In the genomic region with DNA sequence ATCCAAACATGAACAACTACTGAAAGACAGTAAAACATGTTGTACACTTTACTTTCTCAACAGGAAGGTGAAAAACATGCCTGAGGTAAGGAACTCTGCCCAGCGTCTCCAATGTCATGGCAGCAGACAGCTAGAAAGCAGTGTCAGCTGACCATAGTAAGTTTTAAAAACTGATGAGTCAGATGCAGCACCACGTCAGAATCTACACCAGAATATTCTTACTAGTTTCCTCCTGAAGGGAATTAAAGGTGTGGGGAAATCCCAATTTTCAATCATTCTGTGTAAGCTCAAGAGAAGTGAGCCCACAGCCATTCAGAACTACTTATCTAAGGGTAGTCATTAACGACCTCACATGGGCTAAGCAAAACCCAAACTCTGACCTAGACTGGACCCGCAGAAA, we compare ENCODE assay signal across 8 mouse cellular contexts. TPM values are rescaled to one million over a fixed set of nuclear protein-coding genes. Genes with fewer than 3 reads are reported as not detected.
DNase-seq lines count a peak whose midpoint lies in the region; ATAC-seq and TF ChIP-seq lines count a peak whose summit lies in the region.

No protein-coding gene starts in this region.

- 7% methylated on average over 4 of the region's 4 CpGs for WGBS in kidney, postnatal 0 days
- 28% methylated on average over 4 of the region's 4 CpGs for WGBS in embryonic facial prominence, embryonic 10.5 days
- 33% methylated on average over 4 of the region's 4 CpGs for WGBS in neural tube, embryonic 12.5 days

- peak overlapping the region; percentile 59 for H3K4me3 ChIP-seq in kidney, postnatal 0 days (replicated peaks; ENCODE audit: low read depth, low read length)
- H3K4me3 ChIP-seq in embryonic facial prominence, embryonic 10.5 days, result peak overlapping the region; percentile 72
- H3K4me3 ChIP-seq in neural tube, embryonic 12.5 days, result peak overlapping the region; percentile 57

- TF ChIP-seq CTCF in kidney, postnatal 0 days (IDR thresholded peaks at IDR 0.05; ENCODE audit: low read depth), result no peak

- ATAC-seq in kidney, postnatal 0 days (replicated peaks; ENCODE audit: low FRiP score, low read depth), result no peak
- peak; percentile 23 for ATAC-seq in inflammation-experienced regulatory T-cells, adult 6 months
- no peak for ATAC-seq in neural tube, embryonic 12.5 days (ENCODE audit: low FRiP score, low read depth)

- H3K27ac ChIP-seq in kidney, postnatal 0 days, result no peak overlapping the region
- peak overlapping the region; percentile 91; the same call in 1 of the 2 replicates for H3K27ac ChIP-seq in embryonic facial prominence, embryonic 10.5 days (replicated peaks)
- H3K27ac ChIP-seq in neural tube, embryonic 12.5 days, result no peak overlapping the region

- no peaks in the 10 kb centered on the region for H3K27me3 ChIP-seq in kidney, postnatal 0 days (ENCODE audit: insufficient read depth, low read length)
- H3K27me3 ChIP-seq in embryonic facial prominence, embryonic 10.5 days (replicated peaks; ENCODE audit: low read depth, poor library complexity, severe bottlenecking), result peaks cover 30% of the 10 kb centered on the region
- peaks cover 44% of the 10 kb centered on the region for H3K27me3 ChIP-seq in neural tube, embryonic 12.5 days (replicated peaks)

- DNase-seq in kidney, postnatal 0 days (ENCODE audit: low spot score), result peak; percentile 9
- DNase-seq in kidney, postnatal 10 days, result no peak
- no peak for DNase-seq in embryonic facial prominence, embryonic 10.5 days (ENCODE audit: low spot score)
- DNase-seq in thymus, postnatal 0 days (ENCODE audit: low spot score), result no peak
- DNase-seq in cerebellum, adult 11-12 months, result no peak
- DNase-seq in embryo, embryonic 11 days, result no peak

- no peaks in the 10 kb centered on the region for H3K4me1 ChIP-seq in kidney, postnatal 0 days (replicated peaks; ENCODE audit: insufficient read depth, low read length)
- H3K4me1 ChIP-seq in embryonic facial prominence, embryonic 10.5 days, result peaks cover 19% of the 10 kb centered on the region
- H3K4me1 ChIP-seq in neural tube, embryonic 12.5 days, result peaks cover 12% of the 10 kb centered on the region; the same call in 1 of the 2 replicates

- H3K4me2 ChIP-seq in kidney, postnatal 0 days (ENCODE audit: low read length), result peak overlapping the region; percentile 80
- H3K4me2 ChIP-seq in neural tube, embryonic 12.5 days (replicated peaks), result peak overlapping the region; percentile 91

- H3K9ac ChIP-seq in kidney, postnatal 0 days (ENCODE audit: low read depth, low read length), result peak overlapping the region; percentile 58; the same call in 1 of the 2 replicates
- H3K9ac ChIP-seq in neural tube, embryonic 12.5 days, result no peak overlapping the region

- H3K36me3 ChIP-seq in kidney, postnatal 0 days (ENCODE audit: insufficient read depth, low read length), result no peaks in the 10 kb centered on the region
- peaks cover 15% of the 10 kb centered on the region for H3K36me3 ChIP-seq in embryonic facial prominence, embryonic 10.5 days (replicated peaks)
- H3K36me3 ChIP-seq in neural tube, embryonic 12.5 days, result no peaks in the 10 kb centered on the region

- H3K9me3 ChIP-seq in kidney, postnatal 0 days (replicated peaks; ENCODE audit: low read length), result no peaks in the 10 kb centered on the region
- no peaks in the 10 kb centered on the region for H3K9me3 ChIP-seq in embryonic facial prominence, embryonic 10.5 days
- no peaks in the 10 kb centered on the region for H3K9me3 ChIP-seq in neural tube, embryonic 12.5 days

RNA-seq across cellular contexts. Expression of a gene that starts 1.1 kb away (rescaled TPM):
- polyA plus RNA-seq in kidney, postnatal 0 days (2015; fragmentation: Nextera tagmentation; extraction: Ambion mirVana), result 7.2 and 8.7 TPM in 2 replicates
- polyA plus RNA-seq in embryonic facial prominence, embryonic 10.5 days (2016; fragmentation: Nextera tagmentation; extraction: Ambion mirVana), result 14.2 and 16.8 TPM in 2 replicates
- 1 to 10 TPM in 1 of 3 experiments, under 1 TPM in 2; 0.60 to 9.7 (median 0.61) TPM for polyA plus RNA-seq in inflammation-experienced regulatory T-cells, adult 6 months (2017; shearing (Covaris generic))
- 7.0 and 8.1 TPM in 2 replicates for polyA plus RNA-seq in neural tube, embryonic 12.5 days (2016; fragmentation: Nextera tagmentation; extraction: Ambion mirVana)
- 7.9 and 10.4 TPM in 2 replicates for polyA plus RNA-seq in thymus, postnatal 0 days (2015; fragmentation: Nextera tagmentation; extraction: Ambion mirVana)
